Mouse (Mus musculus) embryo, embryonic 11.5 days (tissue): ENCODE measurements around the gene Tatdn2.
"Not testable (repeated sequence)": the region's sequence is repeated elsewhere in the genome, so short reads cannot be mapped to it uniquely, and the experiment has no call there.

Source experiments
- DNase-seq: peaks from one replicate; pipeline ENCODE4 v3.0.0-alpha.2; 2012; ENCODE audit warnings: low read depth, low spot score

Gene Tatdn2

DNA sequence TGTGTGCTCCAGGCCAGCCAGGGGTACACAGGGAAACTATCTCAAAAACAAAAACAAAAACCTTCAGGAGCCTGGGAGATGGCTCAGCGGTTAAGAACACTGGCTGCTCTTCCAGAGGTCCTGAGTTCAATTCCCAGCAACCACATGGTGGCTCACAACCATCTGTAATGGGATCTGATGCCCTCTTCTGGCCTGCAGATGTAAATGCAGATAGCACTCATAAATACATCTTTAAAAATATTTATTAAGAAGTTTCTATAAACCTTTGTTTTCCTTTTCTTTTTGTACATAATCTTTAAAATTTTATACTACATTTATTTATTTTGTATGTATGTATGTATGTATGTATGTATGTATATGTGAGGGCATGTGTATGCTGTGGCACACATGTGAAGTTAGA lies 24.8 kb upstream of the Tatdn2 start:
- not testable (repeated sequence) for DNase-seq

- no peak for DNase-seq
These were observed 23.9 kb upstream of the Tatdn2 start for GRCm38 (mm10) chr6:113672989-113673388.

- DNase-seq, result no peak
These were observed 21.6 kb upstream of the Tatdn2 start for GRCm38 (mm10) chr6:113675234-113675633.

GRCm38 (mm10) chr6:113675991-113676390 lies 20.9 kb upstream of the Tatdn2 start:
- no peak for DNase-seq

DNA sequence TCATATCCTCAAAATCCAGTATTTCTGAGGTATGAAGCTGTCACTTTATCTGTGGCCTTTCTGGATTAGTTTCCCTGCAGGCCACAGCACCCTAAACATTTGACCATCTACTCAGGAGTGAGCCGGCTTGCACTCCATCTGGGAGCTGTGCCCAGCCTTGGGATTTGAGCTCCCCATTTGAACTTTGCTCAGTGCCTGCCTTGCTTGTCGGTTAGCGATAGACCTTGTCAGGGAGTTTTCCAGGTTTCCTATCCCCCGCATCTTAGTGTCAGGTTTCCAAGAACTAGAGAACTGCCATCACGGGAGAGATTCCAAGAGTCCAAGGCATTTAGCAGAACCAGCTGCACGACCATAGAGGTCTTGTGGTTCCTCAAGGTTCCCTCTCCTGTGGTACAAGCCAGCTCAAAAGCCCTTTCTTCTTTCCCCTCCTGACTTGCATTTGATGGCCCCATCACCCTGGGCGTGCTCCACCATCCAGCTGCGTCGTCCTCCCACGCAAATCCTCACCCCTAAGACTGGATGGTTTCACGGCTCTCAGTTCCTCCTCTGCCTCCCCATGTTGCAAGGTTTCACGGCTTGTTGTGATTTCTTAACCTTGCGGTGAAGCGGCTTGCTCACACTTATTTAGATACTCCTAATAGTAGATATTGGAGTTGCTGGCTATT lies 19.6 kb upstream of the Tatdn2 start:
- no peak for DNase-seq

GRCm38 (mm10) chr6:113678246-113679012 lies 18.4 kb upstream of the Tatdn2 start:
- no peak for DNase-seq

GRCm38 (mm10) chr6:113679993-113680566 lies 16.8 kb upstream of the Tatdn2 start:
- no peak for DNase-seq

DNA sequence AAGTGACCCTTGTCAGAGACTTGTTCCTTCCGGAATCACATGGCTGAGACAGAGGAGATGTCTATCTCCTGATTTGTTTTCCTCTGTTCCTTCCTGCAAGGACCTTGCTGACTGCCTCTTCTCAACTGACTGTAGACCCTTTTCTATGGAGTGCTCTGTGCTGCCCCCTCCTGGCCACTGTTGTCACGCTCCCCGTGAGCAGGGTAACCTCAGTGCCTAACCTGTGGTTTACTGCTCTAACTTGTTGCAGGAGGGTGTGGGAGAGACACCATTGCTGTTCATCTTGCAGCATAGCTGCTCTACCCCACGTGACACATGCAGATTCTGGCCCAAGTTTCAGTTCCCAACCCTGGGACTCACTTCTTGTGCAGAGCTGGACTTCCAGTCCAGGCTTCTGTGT lies 15.6 kb upstream of the Tatdn2 start:
- DNase-seq, result no peak

GRCm38 (mm10) chr6:113683081-113683825 lies 13.6 kb upstream of the Tatdn2 start:
- no peak for DNase-seq

DNA sequence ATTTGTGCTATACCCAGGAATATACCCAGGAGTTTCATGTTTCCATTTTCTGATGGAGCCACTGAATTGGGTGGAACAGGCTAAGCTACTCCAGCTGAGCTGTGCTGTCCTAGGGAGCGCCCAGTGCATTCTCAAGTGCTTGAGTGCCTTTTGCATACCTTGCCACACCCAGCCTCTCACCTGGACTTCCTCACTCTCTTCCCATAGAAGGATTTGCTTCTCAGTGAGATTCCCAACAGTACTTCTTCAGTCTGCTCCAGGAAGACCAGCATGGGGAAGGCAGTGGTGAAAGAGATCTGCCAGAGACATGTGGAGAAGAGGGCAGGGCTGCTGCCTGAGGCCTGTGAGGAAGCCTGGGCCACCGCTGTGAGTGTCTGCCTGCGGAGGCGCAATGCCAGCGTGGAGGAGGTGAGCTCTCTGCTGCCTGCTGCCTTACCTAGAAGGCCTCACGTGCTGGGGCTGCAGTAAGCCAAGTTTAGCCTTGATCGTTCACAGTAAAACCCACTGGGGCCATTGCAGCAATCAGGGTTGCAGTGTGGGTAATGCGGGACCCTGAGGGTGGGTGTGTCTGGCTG lies 10.2 kb upstream of the Tatdn2 start:
- DNase-seq, result no peak

DNA sequence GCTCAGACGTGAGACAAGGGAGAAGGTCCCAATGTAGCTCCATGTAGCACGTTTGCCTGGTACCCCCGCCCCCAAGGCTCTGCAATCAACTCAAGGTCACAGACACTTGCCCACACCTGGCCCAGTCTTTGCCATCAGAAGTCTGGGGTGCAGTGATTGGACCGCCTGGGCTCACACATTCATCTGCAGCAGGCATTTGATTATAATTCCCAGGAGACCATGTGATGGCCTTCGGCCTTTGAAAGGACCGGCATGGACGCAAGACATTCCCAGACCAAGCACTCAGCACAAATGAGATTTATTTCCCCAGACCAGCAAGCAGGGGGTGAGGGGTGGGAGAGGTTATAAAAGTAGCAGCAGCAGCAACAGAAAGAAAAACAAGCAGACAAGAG lies 6.8 kb upstream of the Tatdn2 start:
- DNase-seq, result no peak

DNA sequence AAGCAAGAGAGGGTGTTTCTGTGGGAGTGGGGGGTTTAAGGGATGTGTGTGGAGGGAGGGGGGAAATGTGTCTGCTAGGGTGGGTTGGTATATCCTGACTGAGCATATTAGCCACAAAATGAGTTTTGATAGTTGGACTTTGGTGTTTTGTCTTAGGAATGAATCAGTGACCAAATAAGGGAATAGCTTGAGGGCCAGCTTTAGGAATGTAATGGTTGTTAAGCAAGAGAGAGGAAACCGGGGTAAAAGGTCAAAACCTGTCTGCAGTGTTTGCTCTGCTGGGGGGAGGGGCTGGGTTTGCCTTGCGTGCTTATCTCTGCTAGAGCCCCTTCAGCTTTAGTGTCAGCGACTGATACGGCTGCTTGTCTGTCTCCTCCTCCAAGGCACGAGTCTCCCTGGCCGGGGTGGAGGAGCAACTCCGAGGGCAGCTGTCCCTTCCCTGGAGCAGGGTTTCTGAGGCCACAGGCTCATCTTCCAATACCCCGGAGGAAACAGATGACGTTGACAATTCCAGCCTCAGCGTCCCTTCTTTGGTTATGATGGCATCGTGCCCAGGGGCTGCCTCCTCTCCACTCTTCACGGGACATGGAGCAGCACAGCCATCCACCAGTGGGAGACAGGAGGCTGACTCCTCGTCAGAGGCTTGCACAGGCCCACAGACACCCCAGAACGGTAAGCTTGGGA lies 6.3 kb upstream of the Tatdn2 start:
- DNase-seq, result no peak

GRCm38 (mm10) chr6:113691084-113691462 lies 5.8 kb upstream of the Tatdn2 start:
- no peak for DNase-seq

DNA sequence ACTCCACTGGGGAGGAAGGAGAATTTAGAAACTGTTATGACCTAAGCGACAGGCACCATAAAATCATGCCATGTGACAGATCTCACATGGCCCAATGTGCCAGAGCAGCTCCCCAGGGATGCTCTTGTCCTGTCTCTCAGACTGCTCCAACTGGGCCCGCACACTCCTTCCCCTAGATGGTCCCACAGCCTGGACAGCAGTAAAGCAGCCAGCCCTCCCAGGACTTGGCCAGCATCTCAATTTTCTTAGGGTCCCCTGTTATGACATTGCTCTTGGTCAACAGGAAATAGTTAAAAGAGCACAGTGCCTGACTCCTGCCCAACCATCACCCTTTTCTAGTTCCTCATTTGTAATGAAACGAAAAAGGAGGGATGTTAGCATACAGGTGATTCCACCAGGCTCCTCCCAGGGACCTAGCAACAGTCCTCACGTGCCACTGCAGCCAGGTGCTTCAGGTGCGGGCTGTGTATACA lies 4.2 kb upstream of the Tatdn2 start:
- no peak for DNase-seq

GRCm38 (mm10) chr6:113693377-113693776 lies 3.5 kb upstream of the Tatdn2 start:
- DNase-seq, result no peak

DNA sequence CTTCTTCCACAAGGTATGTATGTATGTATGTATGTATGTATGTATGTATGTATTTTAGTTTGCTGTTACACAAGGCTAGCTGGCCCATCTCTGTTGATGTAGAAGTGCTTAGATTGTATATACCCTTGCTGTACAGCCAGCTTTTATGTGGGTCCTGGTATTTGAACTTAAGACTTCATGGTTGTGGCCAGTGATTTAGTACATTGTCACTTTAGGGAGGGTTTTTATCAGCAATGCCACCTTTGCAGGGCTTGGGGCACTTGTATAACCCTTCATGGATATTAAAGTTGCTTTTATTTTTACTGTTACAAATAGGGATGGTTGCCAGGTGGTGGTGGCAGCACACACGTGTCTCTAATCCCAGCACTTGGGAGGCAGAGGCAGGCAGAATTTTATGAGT lies 1.6 kb upstream of the Tatdn2 start:
- no peak for DNase-seq

GRCm38 (mm10) chr6:113695766-113696355 lies 989 bp upstream of the Tatdn2 start:
- no peak for DNase-seq

- DNase-seq, result peak; percentile 20
These were observed 664 bp downstream of the Tatdn2 start for GRCm38 (mm10) chr6:113697222-113698205.

DNA sequence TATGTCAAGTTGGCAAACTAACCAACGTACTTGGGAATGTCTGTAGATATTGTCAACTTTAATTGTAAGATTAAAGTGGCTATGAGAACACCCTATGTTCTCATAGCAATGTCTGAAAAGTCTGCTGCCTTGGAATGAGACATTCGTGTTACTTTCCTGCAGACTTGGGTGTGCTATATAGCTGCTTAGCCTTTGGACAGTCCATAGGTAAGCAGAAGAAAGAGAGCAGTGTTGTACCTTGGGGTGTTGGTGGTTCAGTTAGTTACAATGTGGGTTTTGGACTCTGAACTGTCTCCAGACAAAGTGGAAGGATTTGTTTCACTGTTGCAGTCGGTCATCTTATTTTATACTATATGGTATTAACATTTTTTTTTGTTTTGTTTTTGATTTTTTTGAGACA lies 15.9 kb downstream of the Tatdn2 start:
- no peak for DNase-seq

DNA sequence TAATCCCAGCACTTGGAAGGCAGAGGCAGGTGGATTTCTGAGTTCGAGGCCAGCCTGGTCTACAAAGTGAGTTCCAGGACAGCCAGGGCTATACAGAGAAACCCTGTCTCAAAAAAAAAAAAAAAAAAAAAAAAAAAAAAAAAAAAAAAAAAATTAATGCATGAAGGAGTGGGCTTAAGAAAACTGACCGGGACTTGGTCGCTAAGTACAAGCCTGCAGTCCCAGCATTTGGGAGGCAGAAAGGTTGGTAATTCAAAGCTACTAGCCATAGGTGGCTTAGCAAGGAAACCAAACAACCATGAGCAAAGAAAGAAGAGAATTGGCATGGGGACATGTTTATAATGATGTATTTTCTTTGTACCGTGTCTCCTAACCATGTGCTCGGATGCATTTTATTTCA lies 16.5 kb downstream of the Tatdn2 start:
- not testable (repeated sequence) for DNase-seq
